Mouse (Mus musculus) left cerebral cortex, adult 11 months (tissue): ENCODE data around the gene Coro1a.
"Not testable (repeated sequence)": the region's sequence is repeated elsewhere in the genome, so short reads cannot be mapped to it uniquely, and the experiment has no call there.

Experiments
- DNase-seq: peaks from one replicate; pipeline ENCODE4 v3.0.0; 2022; ENCODE audit warnings: low spot score

The Coro1a gene

DNA sequence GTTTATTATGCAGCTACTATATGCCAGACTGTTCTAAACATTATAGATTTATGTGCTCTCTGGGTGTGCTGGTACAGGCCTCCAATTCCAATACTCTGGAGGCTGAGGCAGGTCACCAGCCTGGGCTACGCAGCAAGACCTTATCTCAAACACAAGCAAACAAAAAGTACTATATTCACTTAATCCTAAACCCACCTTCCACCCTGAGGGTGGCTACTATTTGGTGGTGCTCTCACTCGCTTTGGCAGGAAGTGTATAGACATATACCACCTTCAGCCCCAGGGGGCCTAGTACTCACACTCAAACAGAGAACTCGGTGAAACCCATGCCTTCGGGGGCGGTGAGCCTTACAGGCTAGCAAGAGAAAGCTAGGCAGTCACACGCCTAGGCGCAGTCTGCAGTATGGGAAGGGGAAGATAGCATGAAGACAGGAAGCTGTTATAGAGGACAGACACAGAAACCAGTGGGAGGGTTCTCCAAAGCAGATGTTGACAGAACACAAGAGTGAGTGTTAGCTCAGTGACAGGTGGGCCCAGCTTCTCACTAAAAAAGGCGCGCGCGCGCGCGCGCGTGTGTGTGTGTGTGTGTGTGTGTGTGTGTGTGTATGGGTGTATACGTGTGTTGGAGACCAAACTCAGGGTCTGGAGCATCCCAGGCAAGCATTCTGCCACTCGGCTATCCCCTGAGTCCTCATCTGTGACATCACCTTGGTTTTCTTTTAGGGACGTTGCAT, at the start of gene Coro1a:
Coro1a (minus strand) TSS at position 346 of the 733 bp plus-strand sequence.
- DNase-seq: no peak

DNA sequence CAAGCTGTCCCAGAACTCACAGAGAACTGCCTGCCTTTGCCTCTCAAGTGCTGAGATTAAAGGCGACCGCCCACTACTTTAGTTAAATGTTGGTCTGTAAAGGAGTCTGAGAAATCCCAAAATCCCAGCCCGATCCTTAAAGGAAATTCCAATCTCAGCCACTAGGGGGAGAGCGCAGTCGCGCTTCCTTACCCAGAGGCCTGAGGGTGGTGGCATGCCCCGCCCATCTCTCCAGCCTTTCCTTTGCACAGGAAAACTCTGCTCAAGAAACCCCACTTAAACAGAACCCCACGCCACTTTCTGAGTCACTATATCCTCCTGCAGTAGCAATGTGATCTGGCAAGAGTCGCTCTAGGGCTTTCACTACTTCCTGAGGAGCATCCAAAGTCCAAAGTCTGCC, 47.3 kb upstream of the Coro1a start:
- DNase-seq: no peak

DNA sequence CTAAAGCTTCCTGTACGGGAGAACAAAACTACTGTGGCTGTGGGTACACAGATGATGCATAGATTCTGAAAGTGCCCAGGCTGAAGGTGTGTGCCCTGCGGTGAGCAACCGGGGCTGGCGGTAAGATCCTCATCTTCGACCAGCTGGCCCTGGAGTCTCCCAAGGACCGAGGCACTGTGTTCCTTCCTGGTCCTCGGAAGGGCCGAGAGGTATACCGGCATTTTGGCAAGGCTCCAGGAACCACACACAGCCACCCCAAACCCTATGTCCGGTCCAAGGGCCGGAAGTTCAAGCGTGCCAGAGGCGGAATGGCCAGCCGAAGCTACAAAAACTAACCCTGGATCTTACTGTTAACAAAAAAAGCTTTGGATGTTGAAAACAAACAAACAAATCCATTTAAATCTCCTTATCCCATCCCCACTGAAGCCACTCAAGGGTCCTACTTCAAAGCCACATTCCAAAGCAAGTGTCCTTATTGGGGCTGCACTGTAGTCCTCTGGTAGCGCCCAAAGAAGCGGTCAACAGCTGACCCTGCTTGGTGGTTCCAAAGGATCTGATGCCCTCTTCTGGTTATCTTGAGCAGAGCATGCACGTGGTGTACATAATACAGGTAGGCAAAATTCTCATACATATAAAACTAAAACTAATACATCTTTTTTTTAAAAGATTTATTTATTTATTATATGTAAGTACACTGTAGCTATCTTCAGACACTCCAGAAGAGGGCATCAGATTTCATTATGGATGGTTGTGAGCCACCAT, 42.2 kb upstream of the Coro1a start:
- no peak for DNase-seq

DNA sequence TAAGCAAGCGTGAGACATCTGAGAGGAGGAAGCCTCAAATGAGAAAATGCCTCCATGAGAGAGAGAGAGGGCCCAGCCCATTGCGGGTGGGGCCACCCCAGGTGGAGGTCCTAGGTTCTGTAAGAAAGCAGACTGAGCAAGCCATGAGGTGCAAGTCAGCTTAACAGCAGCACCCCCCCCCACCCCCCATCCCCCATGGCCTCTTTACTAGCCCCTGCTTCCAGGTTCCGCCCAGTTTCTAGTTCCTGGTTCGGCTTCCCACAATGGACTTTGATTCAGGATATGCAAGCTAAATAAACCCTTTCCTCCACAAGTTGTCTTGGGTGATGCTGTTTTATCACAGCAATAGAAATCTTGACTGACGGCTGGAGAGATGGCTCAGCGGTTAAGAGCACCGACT, 41.2 kb upstream of the Coro1a start:
- DNase-seq: no peak

DNA sequence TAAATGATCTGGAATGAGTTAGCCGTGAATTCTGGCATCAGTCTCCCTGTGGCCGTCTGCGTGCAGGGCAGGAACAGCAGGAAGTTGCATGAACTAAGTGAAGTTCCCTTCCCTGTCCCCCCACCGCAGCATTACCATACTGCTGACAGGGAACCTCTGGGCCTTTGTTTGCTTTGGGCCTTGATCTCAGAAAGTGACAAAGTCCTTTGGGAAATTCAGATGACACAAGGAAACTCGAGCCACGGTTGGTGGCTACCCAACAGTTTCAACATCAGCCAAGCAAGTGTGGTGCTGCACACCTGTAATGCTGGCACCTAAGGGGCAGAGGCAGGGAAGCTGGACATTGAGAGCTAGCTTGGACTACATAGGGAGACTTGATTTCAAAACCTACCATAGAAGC, 39.2 kb upstream of the Coro1a start:
- DNase-seq: no peak

DNA sequence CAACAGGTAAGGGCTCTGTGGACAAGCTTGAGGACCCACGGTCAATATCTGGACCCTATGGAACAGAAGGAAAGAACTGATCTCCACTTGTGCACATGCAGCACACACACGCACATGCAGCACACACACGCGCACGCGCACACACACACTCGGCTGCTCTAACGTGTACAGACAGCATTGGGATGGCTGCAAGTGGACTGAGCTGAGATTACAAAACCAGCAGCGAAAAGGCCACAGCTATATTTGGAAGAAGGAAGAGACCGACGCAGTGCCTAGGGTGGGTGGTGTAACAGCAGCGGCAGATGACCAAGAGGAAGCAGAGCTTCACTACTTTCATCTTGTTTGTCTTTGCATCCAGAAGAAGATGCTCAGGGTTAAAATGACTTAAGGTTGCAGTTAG, 38.5 kb upstream of the Coro1a start:
- no peak for DNase-seq

DNA sequence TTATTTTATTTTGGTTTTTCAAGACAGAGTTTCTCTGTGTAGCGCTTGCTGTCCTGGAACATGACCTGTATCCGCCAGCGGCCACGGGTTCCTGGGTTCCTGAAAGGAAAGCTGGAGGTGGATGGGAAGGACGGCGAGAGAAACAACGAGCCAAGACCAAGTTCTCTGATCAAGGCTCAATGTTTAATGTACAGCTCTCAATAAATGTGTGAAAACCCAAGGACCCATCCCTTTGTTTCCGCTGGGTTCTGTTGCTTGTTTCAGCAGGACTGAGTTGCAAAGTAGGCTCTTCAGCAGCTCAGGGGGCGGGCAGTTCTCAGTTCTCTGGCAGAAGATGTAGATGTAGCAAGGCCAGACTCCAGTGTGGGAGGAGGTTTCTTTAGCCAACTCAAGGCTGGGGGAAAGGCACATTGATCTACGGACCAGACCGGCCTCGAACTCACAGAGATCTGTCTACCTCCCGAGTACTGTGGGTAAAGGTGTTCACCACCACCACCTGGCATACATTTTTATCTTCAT, 34.4 kb upstream of the Coro1a start:
- no peak for DNase-seq

DNA sequence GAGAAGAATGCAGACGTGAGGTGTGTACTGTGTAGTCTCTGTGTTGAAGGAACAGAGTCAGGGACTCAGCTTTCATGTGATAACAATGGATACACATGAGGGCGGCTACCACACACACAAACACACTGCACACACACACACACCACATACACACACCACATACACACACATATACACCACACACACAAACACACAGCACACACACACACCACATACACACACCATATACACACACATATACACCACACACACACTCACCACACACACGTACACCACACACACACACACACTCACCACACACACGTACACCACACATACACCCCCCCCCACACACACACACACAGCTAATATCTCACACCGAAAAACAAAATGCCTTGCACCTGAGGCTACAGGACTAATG, 33.9 kb upstream of the Coro1a start:
- no peak for DNase-seq

DNA sequence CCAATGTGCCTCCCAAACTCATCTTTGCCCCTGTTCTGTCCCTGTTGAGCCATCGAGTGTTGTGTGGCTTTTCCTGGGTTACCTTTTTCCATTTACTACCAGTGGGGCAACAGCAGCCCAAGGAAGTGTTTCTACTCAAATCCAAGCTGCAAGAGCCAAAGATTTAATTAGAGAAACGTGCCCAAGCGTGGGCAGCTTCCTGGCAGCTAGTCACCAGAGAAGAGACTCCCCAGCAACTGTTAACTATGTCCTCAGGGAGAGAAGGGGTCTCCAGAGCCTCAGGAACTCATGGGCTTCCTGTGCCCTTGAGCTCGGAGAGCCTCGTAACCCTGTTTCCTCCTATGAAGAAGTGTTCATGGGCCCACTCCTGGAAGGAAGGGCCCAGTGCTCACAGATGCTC, 33.4 kb upstream of the Coro1a start:
- DNase-seq: no peak

DNA sequence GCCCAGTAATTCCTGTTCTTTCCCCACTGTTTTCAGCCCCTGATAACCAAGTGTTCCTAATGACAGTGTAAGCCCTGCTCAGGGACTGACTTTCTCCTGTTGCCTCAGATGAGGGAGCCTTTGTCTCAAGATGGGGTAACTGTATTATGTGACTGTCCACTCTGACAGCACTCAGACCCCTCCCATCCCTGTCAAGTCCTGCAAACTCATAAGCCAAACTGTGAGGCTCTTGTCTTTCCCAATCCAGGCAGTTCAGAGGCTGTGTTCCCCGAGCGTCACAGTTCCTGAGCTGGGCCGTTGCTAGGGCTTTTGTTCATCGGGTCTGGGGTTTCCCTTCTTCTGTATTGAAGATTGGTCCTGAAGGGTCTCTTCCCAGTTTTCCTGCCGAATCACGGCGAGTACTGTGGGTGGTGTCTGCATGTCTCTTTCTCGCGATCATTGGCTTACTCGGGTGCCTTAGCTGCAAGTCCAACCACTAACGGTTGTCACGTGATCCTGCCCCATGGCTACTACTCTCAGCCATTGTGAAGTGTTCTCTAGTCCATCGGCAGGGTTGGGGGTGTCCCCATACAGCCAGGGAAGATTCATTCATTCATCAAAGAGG, 32.6 kb upstream of the Coro1a start:
- no peak for DNase-seq

DNA sequence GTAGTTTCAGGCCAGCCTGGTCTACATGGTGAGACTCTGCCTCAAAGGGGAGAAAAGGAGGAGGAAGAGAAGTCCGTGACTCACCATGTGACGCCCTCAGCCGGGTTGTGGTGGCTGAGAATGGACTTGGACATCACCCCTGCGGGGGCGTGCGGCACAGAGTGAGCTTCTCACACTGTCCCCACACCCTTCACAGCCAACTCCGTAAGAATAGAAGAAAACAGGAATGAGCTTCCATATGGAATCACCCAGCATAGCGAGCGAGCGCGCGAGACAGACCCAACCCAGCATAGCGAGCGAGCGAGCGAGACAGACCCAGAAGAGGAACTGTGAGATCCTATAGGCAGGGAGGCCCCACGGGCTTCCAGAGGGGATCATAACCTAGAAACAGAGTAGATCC, 32.0 kb upstream of the Coro1a start:
- no peak for DNase-seq

DNA sequence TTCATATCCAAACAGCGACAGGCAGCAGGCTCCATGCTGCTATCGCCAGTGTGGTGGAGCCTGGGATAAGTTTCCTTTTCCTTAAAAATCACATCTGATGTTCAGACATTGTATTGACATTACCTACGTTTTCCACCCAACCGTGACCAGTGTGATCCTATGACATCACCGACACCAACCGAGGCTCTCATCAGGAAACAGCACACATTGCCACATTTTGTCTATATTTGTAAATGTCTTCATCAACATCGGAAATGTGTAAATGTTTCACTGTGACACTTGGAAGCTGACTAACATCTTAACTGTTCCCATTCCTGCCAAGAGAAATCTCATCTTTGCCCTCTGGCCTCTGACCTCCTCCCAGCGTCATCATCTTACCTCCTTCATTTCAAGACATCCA, 28.5 kb upstream of the Coro1a start:
- no peak for DNase-seq

DNA sequence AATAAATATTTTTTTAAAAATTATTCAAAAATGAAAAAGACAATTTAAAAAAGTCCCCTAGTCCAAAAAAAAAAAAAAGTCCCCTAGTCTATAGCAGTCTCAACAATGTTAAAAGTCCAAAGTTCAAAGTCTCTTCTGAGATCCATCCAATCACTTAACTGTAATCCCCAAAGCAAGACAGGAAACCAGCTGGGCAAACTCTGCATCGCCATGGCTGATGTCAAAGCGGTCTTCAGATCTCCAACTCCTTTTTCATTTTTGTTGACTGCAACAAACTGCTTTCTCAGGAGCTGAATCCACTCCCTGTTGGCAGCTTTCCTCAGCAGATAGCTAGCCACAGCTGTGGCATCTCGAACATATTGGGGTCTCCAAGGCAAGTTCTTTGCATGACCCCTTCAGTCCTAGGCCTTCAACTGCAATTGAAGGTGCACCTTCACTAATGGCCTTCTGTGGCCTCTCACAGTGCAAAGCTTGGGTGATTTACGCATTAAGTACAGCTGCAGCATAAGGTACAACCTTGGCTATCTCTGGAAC, 22.7 kb upstream of the Coro1a start:
- not testable (repeated sequence) for DNase-seq

DNA sequence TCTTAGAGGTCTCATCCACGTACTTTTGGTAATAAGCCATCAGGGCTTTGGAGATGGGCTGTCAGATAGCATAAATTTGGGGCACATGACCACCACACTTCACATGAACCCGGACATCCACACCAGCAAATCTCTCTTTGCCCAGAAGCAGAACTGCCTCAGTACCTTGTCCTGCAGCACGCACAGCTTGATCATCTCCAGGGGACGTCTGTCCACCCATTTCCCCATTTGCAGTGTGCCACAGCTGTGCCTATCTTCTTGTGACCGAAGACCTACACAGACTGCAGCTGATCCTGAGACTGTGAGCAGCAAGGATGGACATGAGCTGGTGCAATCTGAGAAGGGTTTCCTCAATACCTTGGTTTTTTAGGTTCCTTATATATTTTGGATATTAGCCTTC, 18.1 kb upstream of the Coro1a start:
- no peak for DNase-seq

DNA sequence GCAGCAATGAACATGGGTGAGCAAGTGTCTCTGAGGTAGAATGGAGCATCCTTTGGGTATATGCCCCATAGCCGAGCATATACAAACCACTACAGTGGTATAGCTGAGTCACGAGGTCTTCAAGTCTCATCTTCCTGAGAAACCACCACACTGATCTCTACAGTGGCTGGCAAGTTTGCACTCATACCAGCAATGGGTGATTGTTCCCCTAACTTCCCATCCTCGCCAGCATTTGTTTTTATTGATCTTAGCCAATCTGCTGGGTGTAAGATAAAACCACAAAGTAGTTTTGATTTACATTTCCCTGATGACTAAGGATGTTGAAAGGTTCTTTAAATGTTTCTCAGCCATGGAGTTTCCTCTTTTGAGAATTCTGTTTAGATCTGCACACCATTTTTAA, 17.5 kb upstream of the Coro1a start:
- DNase-seq: no peak

DNA sequence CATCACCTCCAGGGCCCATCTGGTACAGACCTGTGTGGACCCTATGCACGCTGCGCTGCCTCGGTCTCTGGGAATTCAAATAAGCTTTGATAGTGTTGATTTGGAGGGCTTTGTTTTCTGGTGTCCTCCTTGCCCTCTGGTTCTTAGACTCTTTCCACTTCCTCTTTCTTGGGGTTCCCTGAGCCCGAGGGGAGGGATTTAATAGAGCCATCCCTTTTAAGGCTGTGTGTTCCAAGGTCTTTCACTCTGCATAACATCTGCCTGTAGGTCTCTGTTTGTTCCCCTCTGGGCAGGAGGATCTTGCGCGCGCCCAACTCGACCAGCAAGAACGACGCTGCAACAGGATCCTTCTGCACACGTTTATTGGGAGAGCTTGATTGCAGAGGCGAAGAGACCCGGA, 14.0 kb upstream of the Coro1a start:
- DNase-seq: no peak

DNA sequence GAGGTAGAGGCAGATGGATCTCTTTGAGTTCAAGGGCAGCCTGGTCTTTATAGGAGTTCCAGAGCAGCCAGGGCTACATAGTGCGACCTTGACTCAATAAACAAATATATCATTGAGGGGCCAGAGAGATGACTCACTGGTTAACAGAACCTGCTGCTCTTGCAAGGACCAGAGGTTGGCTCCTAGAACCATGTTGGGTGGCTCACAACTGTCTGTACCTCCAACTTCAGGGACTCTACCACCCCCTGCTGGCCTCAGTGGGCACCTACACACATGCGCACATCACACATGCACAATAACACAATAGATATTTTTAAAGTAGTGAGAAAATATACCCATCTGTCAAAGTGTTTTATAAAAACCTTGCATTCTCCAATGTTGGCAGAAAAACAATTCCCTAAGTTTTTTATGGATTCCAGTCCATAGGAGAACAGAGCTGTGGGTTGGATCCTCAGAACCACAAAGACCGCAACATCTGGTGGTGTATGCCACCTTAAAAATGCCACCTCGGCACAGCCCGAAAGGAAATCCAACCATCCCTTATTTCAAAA, 11.3 kb upstream of the Coro1a start:
- DNase-seq: no peak

DNA sequence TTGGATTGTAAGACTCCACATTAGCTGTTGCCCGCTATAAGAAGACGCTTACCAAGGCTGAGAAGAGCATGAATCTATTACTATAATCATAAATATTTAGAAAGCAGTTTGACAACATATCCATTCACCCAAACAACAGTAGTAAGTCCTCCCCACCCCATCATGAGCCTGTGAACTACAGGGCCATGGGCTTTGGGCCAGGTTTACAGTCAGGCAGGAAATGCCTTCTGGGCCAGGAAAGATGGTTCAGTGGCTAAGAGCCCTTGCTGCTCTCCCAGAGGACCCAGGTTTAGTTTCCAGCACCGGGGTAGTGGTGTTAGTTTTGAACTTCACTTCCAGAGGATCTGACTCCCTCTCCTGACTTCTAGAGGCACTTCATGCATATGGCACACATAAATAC, 10.0 kb upstream of the Coro1a start:
- no peak for DNase-seq

DNA sequence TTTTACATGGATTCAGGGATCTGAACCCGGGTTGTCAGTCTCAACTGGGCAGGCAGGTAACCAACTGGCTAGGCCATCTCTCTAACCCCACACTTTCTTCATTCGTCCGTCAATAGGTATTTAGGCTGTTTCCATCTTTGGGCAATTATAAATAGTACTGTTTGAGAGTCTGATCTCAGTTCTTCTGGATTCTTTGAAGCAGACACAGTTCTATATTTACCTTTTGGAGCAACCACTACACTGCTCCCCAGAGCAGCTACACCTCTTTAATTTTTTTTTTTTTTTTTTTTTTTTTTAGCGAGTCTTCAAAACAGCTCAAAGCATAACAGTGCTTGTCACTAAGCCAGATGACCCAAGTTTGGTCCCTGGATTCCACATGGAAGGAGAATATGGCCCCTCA, 8.1 kb upstream of the Coro1a start:
- DNase-seq: no peak

DNA sequence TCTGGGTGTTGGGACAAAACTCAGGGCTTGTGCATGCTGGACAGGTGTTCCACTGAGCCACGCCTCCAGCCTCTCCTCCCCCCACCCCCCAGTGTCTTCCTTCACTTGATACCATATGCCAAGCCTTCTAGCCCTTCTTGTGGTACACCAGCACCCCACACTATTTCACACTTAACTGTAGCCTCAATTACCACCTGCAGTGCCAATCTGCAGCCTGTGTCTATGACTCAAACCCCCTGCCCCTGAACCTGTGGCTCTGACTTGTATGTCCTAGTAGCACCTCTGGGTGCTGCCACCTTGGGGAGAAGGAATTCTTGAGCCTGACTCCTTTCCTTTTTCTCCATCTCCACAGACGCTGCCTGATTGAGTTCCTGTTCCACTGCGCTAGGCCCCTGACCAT, 4.3 kb upstream of the Coro1a start:
- DNase-seq: no peak

DNA sequence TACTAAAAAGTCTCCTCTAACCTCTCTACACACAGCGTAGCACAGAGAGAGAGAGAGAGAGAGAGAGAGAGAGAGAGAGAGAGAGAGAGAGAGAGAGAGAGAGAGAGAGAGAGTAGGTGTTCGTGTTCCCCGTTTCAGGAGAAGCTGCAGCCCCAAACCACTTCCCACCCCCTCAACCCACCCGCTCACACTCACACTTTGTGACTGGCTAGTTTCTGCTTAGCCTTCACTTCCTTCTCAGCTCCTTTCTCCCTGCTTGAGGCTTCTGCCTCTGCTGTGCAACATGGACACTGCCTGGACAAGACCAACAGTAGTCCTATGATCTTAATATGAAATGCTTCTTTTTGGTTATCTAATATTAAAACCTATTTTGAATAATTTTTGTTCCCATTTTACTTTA, 2.7 kb upstream of the Coro1a start:
- DNase-seq: no peak

DNA sequence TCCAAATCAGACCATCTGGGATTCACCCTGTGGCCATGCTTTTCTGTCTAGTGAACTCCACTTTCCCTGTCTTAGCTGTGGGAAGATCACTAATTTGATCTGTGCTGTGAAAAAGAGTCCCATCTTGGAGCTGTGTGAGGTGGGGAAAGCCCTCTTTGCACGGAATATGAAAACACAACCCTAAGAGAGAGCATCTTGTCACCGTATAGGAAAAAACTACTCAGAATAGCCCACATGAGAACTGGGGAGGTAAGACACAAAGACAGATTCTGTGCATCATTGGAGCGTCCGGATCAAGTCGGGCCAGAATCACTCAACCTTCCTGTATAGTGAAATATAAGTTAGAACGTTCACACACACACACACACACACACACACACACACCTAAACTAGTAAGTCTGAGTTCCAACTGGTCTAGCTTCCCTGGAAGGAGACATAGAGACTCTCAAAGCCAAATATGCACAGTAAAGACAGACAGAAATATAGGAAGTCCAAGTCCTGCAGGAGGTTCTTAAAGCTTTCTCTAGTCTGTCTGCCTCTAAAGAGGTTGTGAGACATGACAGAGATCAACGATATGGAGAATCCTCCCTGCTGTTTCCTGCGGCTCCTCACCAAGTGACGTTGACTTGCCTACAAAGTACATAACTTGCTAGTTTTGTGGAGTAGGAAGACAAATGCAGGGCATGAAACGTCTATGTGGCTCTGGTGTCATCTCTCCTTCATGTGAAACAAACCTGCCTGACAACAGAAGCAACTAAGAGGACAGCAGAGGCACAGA, 777 bp upstream of the Coro1a start:
- no peak for DNase-seq
